Mouse (Mus musculus) heart, embryonic 11.5 days (tissue): ENCODE measurements around the gene Xrcc2. TPM values are rescaled to one million over a fixed set of nuclear protein-coding genes. Genes with fewer than 3 reads are reported as not detected.

Experiments
- polyA plus RNA-seq: library from polyadenylated mRNA; unstranded; fragments of >200 nt; fragmentation: Nextera tagmentation; extraction: Ambion mirVana; gene quantifications from 2 replicates; pipeline ENCODE4 v1.2.1, GENCODE M21; 2014

Gene Xrcc2
- polyA plus RNA-seq, 1 experiment from 2014 or later, result 11.1 TPM

Other genes with a start within 250 kb of the Xrcc2 start
- gene Kmt2c, start 207.0 kb downstream of the Xrcc2 start, polyA plus RNA-seq, result 9.8 and 12.9 TPM in 2 replicates
- not detected in 2 replicates for gene Cct8l1, start 189.8 kb downstream of the Xrcc2 start, polyA plus RNA-seq
- 37.4 and 42.5 TPM in 2 replicates for gene Actr3b, start 54.2 kb upstream of the Xrcc2 start, polyA plus RNA-seq
- gene Gm21663, start 236.6 kb upstream of the Xrcc2 start, polyA plus RNA-seq, result 0.06 and 0.20 TPM in 2 replicates
- 0.07 TPM in 1 of 2 replicates, not detected in the other for gene Gm21671, start 248.6 kb upstream of the Xrcc2 start, polyA plus RNA-seq